Mouse (Mus musculus): ENCODE measurements around the gene Poll. TPM values are rescaled to one million over a fixed set of nuclear protein-coding genes. Genes with fewer than 3 reads are reported as not detected.

The Poll gene
- polyA plus RNA-seq, 1 experiment from 2014 or later, result 8.7 TPM

- no peaks in the 10 kb centered on the region for H3K36me3 ChIP-seq (ENCODE audit: insufficient read depth, low read length)
- H3K4me3 ChIP-seq (ENCODE audit: low read depth, low read length), result no peak overlapping the region
- no peaks in the 10 kb centered on the region for H3K4me1 ChIP-seq (ENCODE audit: insufficient read depth, low read depth, low read length)
- 52% methylated on average over 7 of the region's 7 CpGs for WGBS
- H3K27me3 ChIP-seq (replicated peaks; ENCODE audit: insufficient read depth, low read length), result no peaks in the 10 kb centered on the region
- no peaks in the 10 kb centered on the region for H3K9me3 ChIP-seq (ENCODE audit: low read length)
- DNase-seq (ENCODE audit: low spot score), result no peak
- no peak overlapping the region for H3K4me2 ChIP-seq (replicated peaks; ENCODE audit: low read depth, low read length)
- ATAC-seq, result no peak
- H3K27ac ChIP-seq (ENCODE audit: low read length), result no peak overlapping the region
- no peak for TF ChIP-seq CTCF (IDR thresholded peaks at IDR 0.05)
- TF ChIP-seq EP300 (IDR thresholded peaks at IDR 0.05), result no peak
- H3K9ac ChIP-seq (replicated peaks; ENCODE audit: low read depth), result no peak overlapping the region
Measured at GRCm38 (mm10) chr19:45533617-45534016, 26.7 kb downstream of the Poll start.

- TF ChIP-seq CTCF (IDR thresholded peaks at IDR 0.05), result no peak
- ATAC-seq, result no peak
- no peak overlapping the region for H3K27ac ChIP-seq (ENCODE audit: low read length)
- H3K4me2 ChIP-seq (replicated peaks; ENCODE audit: low read depth, low read length), result no peak overlapping the region
- no peak for DNase-seq (ENCODE audit: low spot score)
- H3K4me3 ChIP-seq (ENCODE audit: low read depth, low read length), result no peak overlapping the region
- H3K9ac ChIP-seq (replicated peaks; ENCODE audit: low read depth), result no peak overlapping the region
- H3K27me3 ChIP-seq (replicated peaks; ENCODE audit: insufficient read depth, low read length), result no peaks in the 10 kb centered on the region
- peaks cover 12% of the 10 kb centered on the region for H3K36me3 ChIP-seq (ENCODE audit: insufficient read depth, low read length)
- WGBS, result 55% methylated on average over 6 of the region's 6 CpGs
- H3K4me1 ChIP-seq (ENCODE audit: insufficient read depth, low read depth, low read length), result no peaks in the 10 kb centered on the region
- H3K9me3 ChIP-seq (ENCODE audit: low read length), result no peaks in the 10 kb centered on the region
Measured at GRCm38 (mm10) chr19:45531554-45531953, 28.8 kb downstream of the Poll start.

GRCm38 (mm10) chr19:45530200-45530995, 29.9 kb downstream of the Poll start:
- WGBS, result 50% methylated on average over 15 of the region's 15 CpGs

GRCm38 (mm10) chr19:45529294-45529693, 31.0 kb downstream of the Poll start:
- Histone ChIP-seq H3K27me3 (replicated peaks; ENCODE audit: insufficient read depth, low read length) (no peaks in the 10 kb centered on the region), H3K4me2 (replicated peaks; ENCODE audit: low read depth, low read length) (no peak overlapping the region), H3K27ac (ENCODE audit: low read length) (no peak overlapping the region), H3K9ac (replicated peaks; ENCODE audit: low read depth) (no peak overlapping the region), H3K9me3 (ENCODE audit: low read length) (no peaks in the 10 kb centered on the region), H3K36me3 (ENCODE audit: insufficient read depth, low read length) (peaks cover 12% of the 10 kb centered on the region), H3K4me1 (ENCODE audit: insufficient read depth, low read depth, low read length) (no peaks in the 10 kb centered on the region), H3K4me3 (ENCODE audit: low read depth, low read length) (no peak overlapping the region)
- no peak for TF ChIP-seq EP300 (IDR thresholded peaks at IDR 0.05)
- no peak for TF ChIP-seq CTCF (IDR thresholded peaks at IDR 0.05)
- WGBS, result 80% methylated on average over 5 of the region's 5 CpGs
- no peak for DNase-seq (ENCODE audit: low spot score)
- ATAC-seq, result no peak

More at GRCm38 (mm10) chr19:45530200-45530995, 29.9 kb downstream of the Poll start:
- H3K27me3 ChIP-seq (replicated peaks; ENCODE audit: insufficient read depth, low read length), result no peaks in the 10 kb centered on the region
- H3K9ac ChIP-seq (replicated peaks; ENCODE audit: low read depth), result no peak overlapping the region
- no peaks in the 10 kb centered on the region for H3K4me1 ChIP-seq (ENCODE audit: insufficient read depth, low read depth, low read length)
- peak; percentile 95 for ATAC-seq
- H3K4me3 ChIP-seq (ENCODE audit: low read depth, low read length), result no peak overlapping the region
- TF ChIP-seq EP300 (IDR thresholded peaks at IDR 0.05), result no peak
- no peak for TF ChIP-seq CTCF (IDR thresholded peaks at IDR 0.05)
- no peak overlapping the region for H3K4me2 ChIP-seq (replicated peaks; ENCODE audit: low read depth, low read length)
- peak; percentile 87 for DNase-seq (ENCODE audit: low spot score)
- no peaks in the 10 kb centered on the region for H3K9me3 ChIP-seq (ENCODE audit: low read length)
- no peak overlapping the region for H3K27ac ChIP-seq (ENCODE audit: low read length)
- peaks cover 12% of the 10 kb centered on the region for H3K36me3 ChIP-seq (ENCODE audit: insufficient read depth, low read length)

- Histone ChIP-seq H3K9me3 (ENCODE audit: low read length) (no peaks in the 10 kb centered on the region), H3K9ac (replicated peaks; ENCODE audit: low read depth) (no peak overlapping the region), H3K4me2 (replicated peaks; ENCODE audit: low read depth, low read length) (no peak overlapping the region), H3K27ac (ENCODE audit: low read length) (no peak overlapping the region), H3K4me1 (ENCODE audit: insufficient read depth, low read depth, low read length) (no peaks in the 10 kb centered on the region), H3K4me3 (ENCODE audit: low read depth, low read length) (no peak overlapping the region), H3K27me3 (replicated peaks; ENCODE audit: insufficient read depth, low read length) (no peaks in the 10 kb centered on the region), H3K36me3 (ENCODE audit: insufficient read depth, low read length) (peaks cover 12% of the 10 kb centered on the region)
- WGBS, result 63% methylated on average over 10 of the region's 10 CpGs
- TF ChIP-seq EP300 (IDR thresholded peaks at IDR 0.05) (no peak), CTCF (IDR thresholded peaks at IDR 0.05) (no peak)
- no peak for DNase-seq (ENCODE audit: low spot score)
- ATAC-seq, result no peak
Measured at GRCm38 (mm10) chr19:45527931-45528534, 32.3 kb downstream of the Poll start.

- H3K36me3 ChIP-seq (ENCODE audit: insufficient read depth, low read length), result peaks cover 14% of the 10 kb centered on the region
- no peak overlapping the region for H3K4me2 ChIP-seq (replicated peaks; ENCODE audit: low read depth, low read length)
- H3K4me1 ChIP-seq (ENCODE audit: insufficient read depth, low read depth, low read length), result no peaks in the 10 kb centered on the region
- TF ChIP-seq EP300 (IDR thresholded peaks at IDR 0.05) (no peak), CTCF (IDR thresholded peaks at IDR 0.05) (no peak)
- DNase-seq (ENCODE audit: low spot score), result no peak
- H3K27ac ChIP-seq (ENCODE audit: low read length), result no peak overlapping the region
- no peaks in the 10 kb centered on the region for H3K9me3 ChIP-seq (ENCODE audit: low read length)
- H3K4me3 ChIP-seq (ENCODE audit: low read depth, low read length), result no peak overlapping the region
- H3K9ac ChIP-seq (replicated peaks; ENCODE audit: low read depth), result no peak overlapping the region
- no peaks in the 10 kb centered on the region for H3K27me3 ChIP-seq (replicated peaks; ENCODE audit: insufficient read depth, low read length)
- WGBS, result 82% methylated on average over 7 of the region's 7 CpGs
- no peak for ATAC-seq
Measured at GRCm38 (mm10) chr19:45527382-45527781, 32.9 kb downstream of the Poll start.
